Mouse (Mus musculus) forebrain, embryonic 15.5 days (tissue): Measurements from ENCODE around the gene Rpl5. TPM values are rescaled to one million over a fixed set of nuclear protein-coding genes. Genes with fewer than 3 reads are reported as not detected.

Source experiments
- polyA plus RNA-seq: library from polyadenylated mRNA; unstranded; fragments of >200 nt; fragmentation: Nextera tagmentation; extraction: Ambion mirVana; gene quantifications from 2 replicates; pipeline ENCODE4 v1.2.1, GENCODE M21; 2015

The Rpl5 gene
- polyA plus RNA-seq, 1 experiment from 2014 or later: 71.3 TPM

Other genes with a start within 250 kb of the Rpl5 start
- gene Gfi1, start 174.5 kb upstream of the Rpl5 start, polyA plus RNA-seq: not detected in 2 replicates
- 0.10 and 0.14 TPM in 2 replicates for gene Ube2d2b, start 70.4 kb upstream of the Rpl5 start, polyA plus RNA-seq
- 54.6 and 57.2 TPM in 2 replicates for gene Evi5, start 25.4 kb upstream of the Rpl5 start, polyA plus RNA-seq
- 31.5 and 31.9 TPM in 2 replicates for gene Fam69a, start 86.6 kb downstream of the Rpl5 start, polyA plus RNA-seq
- 143 and 144 TPM in 2 replicates for gene Mtf2, start 165.2 kb downstream of the Rpl5 start, polyA plus RNA-seq
- 18.3 and 27.0 TPM in 2 replicates for gene Tmed5, start 232.1 kb downstream of the Rpl5 start, polyA plus RNA-seq
- 4.9 and 5.2 TPM in 2 replicates for gene Ccdc18, start 232.4 kb downstream of the Rpl5 start, polyA plus RNA-seq